Mouse (Mus musculus): ENCODE results near the gene Timm23. TPM values are rescaled to one million over a fixed set of nuclear protein-coding genes. Genes with fewer than 3 reads are reported as not detected.
A peak's percentile ranks its signal among the peaks of the same experiment; 100 is the strongest.
"Not testable (repeated sequence)": the region's sequence is repeated elsewhere in the genome, so short reads cannot be mapped to it uniquely, and the experiment has no call there.

The Timm23 gene
- polyA plus RNA-seq, 1 experiment from 2014 or later = 257 TPM

- Histone ChIP-seq H3K36me3 (peaks cover 53% of the 10 kb centered on the region), H3K27ac (no peak overlapping the region), H3K9me3 (no peaks in the 10 kb centered on the region), H3K4me1 (no peaks in the 10 kb centered on the region), H3K4me3 (no peak overlapping the region), H3K4me2 (replicated peaks) (no peak overlapping the region), H3K9ac (no peak overlapping the region), H3K27me3 (no peaks in the 10 kb centered on the region)
- ATAC-seq (ENCODE audit: insufficient number of reproducible peaks, insufficient read depth, low FRiP score, low TSS enrichment) = no peak
- 90% methylated on average over 6 of the region's 6 CpGs for WGBS
These were observed 20.8 kb downstream of the Timm23 start for GRCm38 (mm10) chr14:32180861-32181260.

DNA sequence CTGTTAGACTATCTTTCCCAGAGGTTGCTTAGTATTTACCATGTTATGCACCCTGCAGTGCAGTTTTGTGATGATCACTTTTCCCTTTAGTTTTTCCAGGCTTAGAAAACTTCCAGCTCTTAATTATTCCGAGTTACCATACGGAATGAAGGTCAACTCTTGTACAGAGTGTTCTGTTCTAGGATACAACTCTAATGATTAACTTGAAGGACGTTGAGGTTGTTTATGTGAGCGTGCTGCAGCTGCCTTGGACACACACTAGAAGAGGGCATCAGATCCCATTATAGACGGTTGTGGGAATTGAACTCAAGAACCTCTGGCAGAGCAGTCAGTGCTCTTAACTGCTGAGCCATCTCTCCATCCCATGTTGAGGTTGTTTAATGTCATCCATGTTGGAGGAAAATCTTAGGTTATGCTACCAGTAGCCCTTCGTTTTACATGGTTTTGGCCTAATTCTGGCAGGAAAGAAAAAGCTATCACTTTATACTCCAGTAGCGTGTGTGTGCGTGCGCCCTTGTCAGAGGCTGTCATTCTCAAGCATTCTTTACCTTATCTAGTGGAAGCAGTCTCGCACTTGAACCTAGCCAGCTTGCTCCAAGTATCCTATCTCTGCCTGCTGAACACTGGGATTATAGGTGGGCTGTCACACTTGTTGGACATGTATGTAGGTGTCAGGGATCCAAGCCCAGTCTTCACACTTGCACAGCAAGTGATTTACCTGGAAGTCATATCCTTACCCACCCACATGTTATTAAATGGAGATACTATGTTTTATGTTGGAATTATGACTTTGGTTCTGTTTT, 22.1 kb downstream of the Timm23 start:
- H3K4me2 ChIP-seq (replicated peaks) = no peak overlapping the region
- H3K4me3 ChIP-seq = no peak overlapping the region
- 90% methylated on average over 10 of the region's 10 CpGs for WGBS
- no peak overlapping the region for H3K27ac ChIP-seq
- H3K36me3 ChIP-seq = peaks cover 52% of the 10 kb centered on the region
- H3K9ac ChIP-seq = no peak overlapping the region
- H3K4me1 ChIP-seq = no peaks in the 10 kb centered on the region
- no peaks in the 10 kb centered on the region for H3K9me3 ChIP-seq
- H3K27me3 ChIP-seq = no peaks in the 10 kb centered on the region
- no peak for ATAC-seq (ENCODE audit: insufficient number of reproducible peaks, insufficient read depth, low FRiP score, low TSS enrichment)

DNA sequence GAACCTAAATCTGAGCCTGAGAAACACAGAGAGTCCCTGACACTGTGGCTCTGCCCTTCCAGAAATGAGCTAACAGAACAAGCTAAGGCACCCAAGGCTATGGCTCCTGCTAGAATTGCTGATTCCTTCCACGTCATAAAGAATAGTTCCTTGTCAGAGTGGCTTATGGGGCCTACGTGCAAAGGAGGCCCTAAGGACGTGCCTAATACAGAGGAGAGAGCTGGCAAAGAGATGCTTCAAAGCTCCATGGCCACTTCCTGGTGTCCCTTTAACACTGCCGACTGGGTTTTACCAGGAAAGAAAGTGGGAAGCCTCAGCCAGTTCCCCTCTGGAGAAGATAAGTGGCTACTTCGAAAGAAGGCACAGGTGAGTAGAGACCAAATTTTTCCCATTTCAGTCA, 25.1 kb downstream of the Timm23 start:
- 87% methylated on average over 5 of the region's 5 CpGs for WGBS
- not testable (repeated sequence) for H3K9me3 ChIP-seq; H3K27ac ChIP-seq; H3K4me1 ChIP-seq; H3K27me3 ChIP-seq; H3K4me3 ChIP-seq; H3K4me2 ChIP-seq (replicated peaks); H3K9ac ChIP-seq; ATAC-seq (ENCODE audit: insufficient number of reproducible peaks, insufficient read depth, low FRiP score, low TSS enrichment)
- H3K36me3 ChIP-seq = peaks cover 43% of the 10 kb centered on the region

DNA sequence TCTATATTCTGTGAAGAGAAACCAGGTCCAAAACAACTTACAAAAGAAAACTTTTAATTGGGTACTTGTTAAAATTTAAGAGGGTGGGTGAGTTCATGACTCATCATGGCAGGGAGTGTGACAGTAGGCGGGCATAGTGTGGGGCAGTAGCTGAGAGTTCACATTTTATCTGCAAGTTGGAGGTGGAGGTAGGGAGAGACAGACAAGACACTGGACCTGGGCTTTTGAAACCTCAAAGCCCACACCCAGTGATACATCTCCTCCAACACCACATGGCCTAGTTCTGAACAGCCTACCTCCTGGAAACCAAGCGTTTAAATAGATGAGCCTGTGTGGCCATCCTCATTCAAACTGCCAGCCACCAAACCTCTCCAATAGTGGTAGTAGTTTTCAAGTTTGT, 26.4 kb downstream of the Timm23 start:
- peaks cover 33% of the 10 kb centered on the region for H3K36me3 ChIP-seq
- no peak for ATAC-seq (ENCODE audit: insufficient number of reproducible peaks, insufficient read depth, low FRiP score, low TSS enrichment)
- no peaks in the 10 kb centered on the region for H3K9me3 ChIP-seq

DNA sequence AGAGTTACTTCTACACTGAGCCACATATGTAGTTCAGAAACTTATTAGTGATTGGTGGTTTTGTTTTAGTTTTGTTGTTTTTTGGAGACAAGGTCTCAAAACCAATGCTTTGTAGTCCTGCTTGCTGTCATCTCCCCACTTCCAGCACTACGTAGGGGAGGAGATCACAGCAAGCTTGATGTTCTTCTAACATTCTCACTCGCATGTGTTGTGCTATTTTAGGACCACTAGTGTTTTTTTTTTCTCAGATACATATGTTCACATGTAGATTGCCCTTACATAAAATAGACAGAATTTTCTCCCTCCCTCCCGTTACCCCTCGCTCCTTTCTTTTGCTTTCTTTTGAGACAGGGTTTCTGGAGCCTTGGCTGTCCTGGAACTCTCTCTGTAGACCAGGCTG, 31.6 kb downstream of the Timm23 start:
- Histone ChIP-seq H3K27ac (no peak overlapping the region), H3K4me3 (no peak overlapping the region), H3K27me3 (no peaks in the 10 kb centered on the region), H3K9me3 (no peaks in the 10 kb centered on the region), H3K36me3 (peaks cover 20% of the 10 kb centered on the region), H3K4me2 (replicated peaks) (no peak overlapping the region), H3K9ac (no peak overlapping the region), H3K4me1 (peaks cover 5% of the 10 kb centered on the region)
- WGBS = 88% methylated on average over 4 of the region's 4 CpGs
- no peak for ATAC-seq (ENCODE audit: insufficient number of reproducible peaks, insufficient read depth, low FRiP score, low TSS enrichment)

More for the DNA sequence above, 26.4 kb downstream of the Timm23 start:
- Histone ChIP-seq H3K4me1 (no peaks in the 10 kb centered on the region), H3K27ac (no peak overlapping the region), H3K4me2 (replicated peaks) (no peak overlapping the region), H3K27me3 (no peaks in the 10 kb centered on the region), H3K4me3 (no peak overlapping the region), H3K9ac (no peak overlapping the region)
- WGBS = 92% methylated on average over 2 of the region's 2 CpGs

DNA sequence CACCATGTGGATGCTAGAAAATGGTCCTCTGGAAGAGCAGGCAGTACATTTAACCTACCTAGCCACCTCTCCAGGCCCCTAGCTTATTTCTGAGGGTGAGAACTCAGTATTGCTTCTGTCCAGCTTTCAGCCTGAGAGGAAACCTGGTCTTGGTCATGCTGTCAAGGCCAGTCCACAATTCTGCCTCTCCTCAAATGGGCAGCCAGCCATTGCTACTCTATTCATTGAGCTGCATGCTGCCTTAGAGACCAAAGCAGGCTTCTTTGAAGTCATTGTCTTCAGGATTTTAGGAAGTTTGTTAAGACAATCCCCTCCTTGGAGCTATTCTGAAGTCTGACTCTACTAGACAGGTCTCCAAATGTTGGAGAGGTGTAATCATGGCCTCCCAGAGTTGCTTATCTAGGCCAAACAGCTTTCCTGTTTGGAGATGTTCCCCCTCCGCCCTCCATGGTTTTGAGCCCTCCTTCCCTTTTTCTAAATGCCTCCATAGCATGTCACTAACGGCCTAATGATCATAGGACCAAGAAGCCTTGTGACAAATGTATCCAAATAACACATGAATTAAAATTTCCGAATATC, 33.0 kb downstream of the Timm23 start:
- 86% methylated on average over 3 of the region's 3 CpGs for WGBS
- ATAC-seq (ENCODE audit: insufficient number of reproducible peaks, insufficient read depth, low FRiP score, low TSS enrichment) = no peak
- Histone ChIP-seq H3K27me3 (no peaks in the 10 kb centered on the region), H3K36me3 (peaks cover 11% of the 10 kb centered on the region), H3K4me3 (no peak overlapping the region), H3K4me2 (replicated peaks) (no peak overlapping the region), H3K9me3 (no peaks in the 10 kb centered on the region), H3K4me1 (peaks cover 6% of the 10 kb centered on the region), H3K27ac (no peak overlapping the region), H3K9ac (no peak overlapping the region)

DNA sequence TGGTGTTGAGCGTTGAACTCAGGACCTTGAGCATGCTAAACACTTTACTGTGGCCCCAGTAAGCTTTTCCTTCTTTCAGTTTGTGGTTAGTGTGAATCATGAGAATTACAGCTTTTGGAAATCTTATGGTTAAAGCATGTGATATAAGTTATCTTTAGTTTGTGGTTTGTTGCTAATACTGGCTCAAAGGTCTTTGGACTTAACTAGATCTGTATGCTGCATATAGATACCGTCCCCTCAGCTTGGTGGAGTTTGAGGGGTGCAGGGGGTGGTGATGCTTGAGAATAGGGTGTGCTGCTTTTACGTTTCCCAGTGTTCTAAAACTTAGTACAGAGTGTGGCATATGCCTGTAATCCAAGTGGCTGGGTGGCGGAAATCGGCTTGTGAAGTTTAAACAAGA, 34.4 kb downstream of the Timm23 start:
- WGBS = 89% methylated on average over 5 of the region's 5 CpGs

GRCm38 (mm10) chr14:32166840-32167239, 34.9 kb downstream of the Timm23 start:
- H3K36me3 ChIP-seq = no peaks in the 10 kb centered on the region
- no peak overlapping the region for H3K4me2 ChIP-seq (replicated peaks)
- no peaks in the 10 kb centered on the region for H3K27me3 ChIP-seq
- 82% methylated on average over 1 of the region's 1 CpGs for WGBS
- H3K4me3 ChIP-seq = no peak overlapping the region
- no peak for ATAC-seq (ENCODE audit: insufficient number of reproducible peaks, insufficient read depth, low FRiP score, low TSS enrichment)
- H3K4me1 ChIP-seq = peaks cover 6% of the 10 kb centered on the region
- H3K9ac ChIP-seq = no peak overlapping the region
- H3K9me3 ChIP-seq = no peaks in the 10 kb centered on the region
- H3K27ac ChIP-seq = no peak overlapping the region

More for the DNA sequence above, 34.4 kb downstream of the Timm23 start:
- H3K36me3 ChIP-seq = no peaks in the 10 kb centered on the region
- no peaks in the 10 kb centered on the region for H3K27me3 ChIP-seq
- no peak overlapping the region for H3K27ac ChIP-seq
- no peak overlapping the region for H3K4me2 ChIP-seq (replicated peaks)
- ATAC-seq (ENCODE audit: insufficient number of reproducible peaks, insufficient read depth, low FRiP score, low TSS enrichment) = no peak
- no peaks in the 10 kb centered on the region for H3K9me3 ChIP-seq
- H3K4me3 ChIP-seq = no peak overlapping the region
- peaks cover 6% of the 10 kb centered on the region for H3K4me1 ChIP-seq
- no peak overlapping the region for H3K9ac ChIP-seq

DNA sequence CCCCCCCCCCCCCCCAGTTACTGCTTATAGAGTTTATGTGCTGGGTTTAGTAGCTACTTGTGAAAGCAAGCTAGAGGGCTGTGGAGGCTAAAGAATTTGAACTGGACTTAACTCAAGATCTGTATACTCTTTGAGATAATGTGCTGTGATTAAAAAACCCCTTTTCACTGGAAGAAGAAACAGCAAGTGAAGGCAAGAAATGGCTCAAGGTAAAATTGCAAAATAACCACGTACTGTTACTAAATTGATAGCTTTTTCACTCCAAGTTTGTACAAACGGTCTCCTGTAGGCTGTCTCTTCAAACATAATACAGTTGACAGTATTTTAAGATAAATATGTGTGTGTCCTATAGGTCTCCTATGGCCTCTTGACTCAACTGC, 35.6 kb downstream of the Timm23 start:
- ATAC-seq (ENCODE audit: insufficient number of reproducible peaks, insufficient read depth, low FRiP score, low TSS enrichment) = no peak

GRCm38 (mm10) chr14:32165278-32166061, 36.2 kb downstream of the Timm23 start:
- Histone ChIP-seq H3K27me3 (no peaks in the 10 kb centered on the region), H3K4me3 (peak overlapping the region; percentile 46), H3K4me1 (peaks cover 14% of the 10 kb centered on the region), H3K4me2 (replicated peaks) (peak overlapping the region; percentile 89), H3K27ac (peak overlapping the region; percentile 86), H3K36me3 (no peaks in the 10 kb centered on the region), H3K9ac (peak overlapping the region; percentile 55), H3K9me3 (no peaks in the 10 kb centered on the region)
- WGBS = 1% methylated on average over 39 of the region's 42 CpGs
- ATAC-seq (ENCODE audit: insufficient number of reproducible peaks, insufficient read depth, low FRiP score, low TSS enrichment) = peak; percentile 72; the same call in 1 of the 2 replicates

More for the DNA sequence above, 35.6 kb downstream of the Timm23 start:
- Histone ChIP-seq H3K4me1 (peaks cover 8% of the 10 kb centered on the region), H3K9me3 (no peaks in the 10 kb centered on the region), H3K9ac (no peak overlapping the region), H3K27ac (no peak overlapping the region), H3K4me3 (peak overlapping the region; percentile 46; the same call in 1 of the 2 replicates), H3K4me2 (replicated peaks) (peak overlapping the region; percentile 89), H3K36me3 (no peaks in the 10 kb centered on the region), H3K27me3 (no peaks in the 10 kb centered on the region)
- 70% methylated on average over 2 of the region's 2 CpGs for WGBS

- Histone ChIP-seq H3K9me3 (no peaks in the 10 kb centered on the region), H3K4me1 (peaks cover 16% of the 10 kb centered on the region), H3K27me3 (no peaks in the 10 kb centered on the region), H3K9ac (no peak overlapping the region), H3K4me3 (no peak overlapping the region), H3K36me3 (no peaks in the 10 kb centered on the region), H3K4me2 (replicated peaks) (no peak overlapping the region), H3K27ac (no peak overlapping the region)
- no peak for ATAC-seq (ENCODE audit: insufficient number of reproducible peaks, insufficient read depth, low FRiP score, low TSS enrichment)
- WGBS = 79% methylated on average over 8 of the region's 8 CpGs
These were observed 37.3 kb downstream of the Timm23 start for GRCm38 (mm10) chr14:32164173-32165051.

Measured in embryonic facial prominence, embryonic 12.5 days (tissue).